Mouse (Mus musculus) testis, adult 2 months (tissue): ENCODE measurements around the gene Tead3.

Experiments used
- CTCF ChIP-seq: fragments of 200-500 bp; IDR thresholded peaks from 2 replicates; pipeline ENCODE4 v1.5.1; 2012; ENCODE audit warnings: low read depth, mild to moderate bottlenecking, inconsistent platforms, low read length, moderate library complexity; ENCODE audit not compliant: control insufficient read depth, insufficient read depth, insufficient replicate concordance
- POLR2A ChIP-seq: fragments of 200-500 bp; IDR thresholded peaks from 2 replicates; pipeline ENCODE4 v1.6.1; 2012; ENCODE audit warnings: low read depth, mild to moderate bottlenecking, inconsistent platforms, low read length, moderate library complexity; ENCODE audit not compliant: control insufficient read depth

GRCm38 (mm10) chr17:28291346-28291745 lies 59.3 kb downstream of the Tead3 start:
- TF ChIP-seq CTCF (no peak), POLR2A (no peak)
